10 mouse cellular contexts compared by ENCODE assay signal in genomic region chrX:73685629-73686028, GRCm38 (mm10). TPM values are rescaled to one million over a fixed set of nuclear protein-coding genes. Genes with fewer than 3 reads are reported as not detected.
A peak's percentile ranks its signal among the peaks of the same experiment; 100 is the strongest.
DNase-seq lines count a peak whose midpoint lies in the region; ATAC-seq and TF ChIP-seq lines count a peak whose summit lies in the region.
"Had no signal": no experiment of that assay in that cellular context is flagged by ENCODE, and none has a peak within 500 bp of the region (broad histone marks: within the 10 kb centered on the region; RNA-seq: fewer than 3 reads in every experiment).

No protein-coding gene starts in this region.

- no peak for TF ChIP-seq CTCF in cerebellum, adult 2 months (IDR thresholded peaks at IDR 0.05; ENCODE audit: borderline replicate concordance, insufficient read depth, low read depth, low read length)

- H3K27me3 ChIP-seq in cerebellum, adult 2 months (ENCODE audit: control insufficient read depth, insufficient read depth, low read length): no peaks in the 10 kb centered on the region
- H3K27me3 ChIP-seq in heart, embryonic 15.5 days: no peaks in the 10 kb centered on the region
- H3K27me3 ChIP-seq in stomach, embryonic 16.5 days (ENCODE audit: control insufficient read depth, insufficient read depth, low read length): no peaks in the 10 kb centered on the region
- H3K27me3 ChIP-seq in forebrain, embryonic 16.5 days (replicated peaks; ENCODE audit: control insufficient read depth, insufficient read depth, low read length): no peaks in the 10 kb centered on the region
- no peaks in the 10 kb centered on the region for H3K27me3 ChIP-seq in forebrain, embryonic 12.5 days

- WGBS in cerebellum, adult 2 months: 4% methylated on average over 3 of the region's 3 CpGs
- 52% methylated on average over 3 of the region's 3 CpGs for WGBS in heart, embryonic 15.5 days
- WGBS in stomach, embryonic 16.5 days: 60% methylated on average over 3 of the region's 3 CpGs
- WGBS in forebrain, embryonic 16.5 days: 80% methylated on average over 3 of the region's 3 CpGs
- WGBS in forebrain, embryonic 12.5 days: 87% methylated on average over 3 of the region's 3 CpGs

- peaks cover 28% of the 10 kb centered on the region for H3K36me3 ChIP-seq in heart, embryonic 15.5 days
- 0 out of 2 replicates have a peak, but pooled peaks cover 3% of the 10 kb centered on the region for H3K36me3 ChIP-seq in stomach, embryonic 16.5 days (ENCODE audit: control insufficient read depth, insufficient read depth, low read length)
- peaks cover 3% of the 10 kb centered on the region; the same call in 1 of the 2 replicates for H3K36me3 ChIP-seq in forebrain, embryonic 16.5 days (ENCODE audit: control insufficient read depth, insufficient read depth)
- H3K36me3 ChIP-seq in forebrain, embryonic 12.5 days (replicated peaks): peaks cover 30% of the 10 kb centered on the region

- H3K9me3 ChIP-seq in heart, embryonic 15.5 days (replicated peaks): no peaks in the 10 kb centered on the region
- no peaks in the 10 kb centered on the region for H3K9me3 ChIP-seq in stomach, embryonic 16.5 days (replicated peaks; ENCODE audit: control insufficient read depth, low read length)
- H3K9me3 ChIP-seq in forebrain, embryonic 16.5 days (ENCODE audit: control insufficient read depth, low read length): no peaks in the 10 kb centered on the region
- H3K9me3 ChIP-seq in forebrain, embryonic 12.5 days: no peaks in the 10 kb centered on the region
- H3K9me3 ChIP-seq: G1E had no signal

- H3K4me1 ChIP-seq in cerebellum, adult 2 months (ENCODE audit: control insufficient read depth, insufficient read depth, low read length): peaks cover 7% of the 10 kb centered on the region
- H3K4me1 ChIP-seq in heart, embryonic 15.5 days (replicated peaks): peaks cover 2% of the 10 kb centered on the region; the same call in 1 of the 2 replicates
- no peaks in the 10 kb centered on the region for H3K4me1 ChIP-seq in stomach, embryonic 16.5 days (ENCODE audit: control insufficient read depth, insufficient read depth, low read length)
- no peaks in the 10 kb centered on the region for H3K4me1 ChIP-seq in forebrain, embryonic 16.5 days (replicated peaks; ENCODE audit: control insufficient read depth, insufficient read depth, low read length)
- no peaks in the 10 kb centered on the region for H3K4me1 ChIP-seq in forebrain, embryonic 12.5 days

- ATAC-seq in heart, embryonic 15.5 days (replicated peaks; ENCODE audit: insufficient number of reproducible peaks, insufficient read depth, low FRiP score, low read depth): peak; percentile 72; the same call in 1 of the 2 replicates
- ATAC-seq in stomach, embryonic 16.5 days (ENCODE audit: insufficient read depth, low FRiP score): peak; percentile 73; the same call in 1 of the 2 replicates
- ATAC-seq in forebrain, embryonic 16.5 days: no peak
- no peak for ATAC-seq in forebrain, embryonic 12.5 days (ENCODE audit: low FRiP score)

- peak; percentile 18 for DNase-seq in lung, postnatal 10 days
- DNase-seq in lung, postnatal 25 days (ENCODE audit: low spot score): no peak
- DNase-seq in cerebellum, adult 2 months: peak; percentile 48 to 69
- DNase-seq in thymus, postnatal 10 days (ENCODE audit: low spot score in 2 of 2): no peak
- DNase-seq: thymus, adult 18-20 months had no signal

- TF ChIP-seq POLR2A in cerebellum, adult 2 months (IDR thresholded peaks at IDR 0.05; ENCODE audit: borderline replicate concordance, insufficient read depth, low read length): no peak

- peak overlapping the region; percentile 64; the same call in 1 of the 2 replicates for H3K27ac ChIP-seq in cerebellum, adult 2 months (ENCODE audit: insufficient read depth, low read length)
- peak overlapping the region; percentile 79 for H3K27ac ChIP-seq in heart, embryonic 15.5 days
- peak overlapping the region; percentile 66 for H3K27ac ChIP-seq in stomach, embryonic 16.5 days (ENCODE audit: low read length)
- no peak overlapping the region for H3K27ac ChIP-seq in forebrain, embryonic 16.5 days (ENCODE audit: low read length)
- H3K27ac ChIP-seq in forebrain, embryonic 12.5 days: no peak overlapping the region

- no peak overlapping the region for H3K9ac ChIP-seq in heart, embryonic 15.5 days
- no peak overlapping the region for H3K9ac ChIP-seq in stomach, embryonic 16.5 days (ENCODE audit: low read length)
- no peak overlapping the region for H3K9ac ChIP-seq in forebrain, embryonic 16.5 days (replicated peaks; ENCODE audit: low read depth, low read length)
- no peak overlapping the region for H3K9ac ChIP-seq in forebrain, embryonic 12.5 days

- no peak overlapping the region for H3K4me2 ChIP-seq in heart, embryonic 15.5 days
- H3K4me2 ChIP-seq in stomach, embryonic 16.5 days (ENCODE audit: low read depth, low read length): no peak overlapping the region
- no peak overlapping the region for H3K4me2 ChIP-seq in forebrain, embryonic 16.5 days (ENCODE audit: low read length)
- no peak overlapping the region for H3K4me2 ChIP-seq in forebrain, embryonic 12.5 days

- H3K4me3 ChIP-seq in cerebellum, adult 2 months (replicated peaks; ENCODE audit: insufficient read depth, low read depth, low read length): no peak overlapping the region
- no peak overlapping the region for H3K4me3 ChIP-seq in heart, embryonic 15.5 days
- no peak overlapping the region for H3K4me3 ChIP-seq in stomach, embryonic 16.5 days (replicated peaks; ENCODE audit: low read length)
- H3K4me3 ChIP-seq in forebrain, embryonic 16.5 days (replicated peaks; ENCODE audit: low read length): no peak overlapping the region
- no peak overlapping the region for H3K4me3 ChIP-seq in forebrain, embryonic 12.5 days (replicated peaks)

RNA-seq across cellular contexts. Expression of gene Slc6a8, which starts 12.7 kb away (rescaled TPM):
- polyA plus RNA-seq in cerebellum, adult 2 months (2012; rRNA removed): 165 and 166 TPM in 2 replicates
- 7.5 and 8.1 TPM in 2 replicates for polyA plus RNA-seq in heart, embryonic 15.5 days (2015; fragmentation: Nextera tagmentation; extraction: Ambion mirVana)
- 6.7 and 7.1 TPM in 2 replicates for polyA plus RNA-seq in stomach, embryonic 16.5 days (2015; fragmentation: Nextera tagmentation; extraction: Ambion mirVana)
- polyA plus RNA-seq in forebrain, embryonic 16.5 days (2015; fragmentation: Nextera tagmentation; extraction: Ambion mirVana): 6.4 and 7.5 TPM in 2 replicates
- 7.5 and 8.0 TPM in 2 replicates for polyA plus RNA-seq in forebrain, embryonic 12.5 days (2016; fragmentation: Nextera tagmentation; extraction: Ambion mirVana)

RNA-seq across cellular contexts. Expression of gene Pnck, which starts 25.7 kb away (rescaled TPM):
- 92.0 and 97.8 TPM in 2 replicates for polyA plus RNA-seq in cerebellum, adult 2 months (2012; rRNA removed)
- 8.8 and 13.7 TPM in 2 replicates for polyA plus RNA-seq in heart, embryonic 15.5 days (2015; fragmentation: Nextera tagmentation; extraction: Ambion mirVana)
- polyA plus RNA-seq in stomach, embryonic 16.5 days (2015; fragmentation: Nextera tagmentation; extraction: Ambion mirVana): 22.4 and 24.4 TPM in 2 replicates
- 105 and 143 TPM in 2 replicates for polyA plus RNA-seq in forebrain, embryonic 16.5 days (2015; fragmentation: Nextera tagmentation; extraction: Ambion mirVana)
- polyA plus RNA-seq in forebrain, embryonic 12.5 days (2016; fragmentation: Nextera tagmentation; extraction: Ambion mirVana): 31.2 and 32.1 TPM in 2 replicates
- polyA plus RNA-seq: G1E had no signal

RNA-seq across cellular contexts. Expression of gene Bcap31, which starts 30.3 kb away (rescaled TPM):
- 115 and 127 TPM in 2 replicates for polyA plus RNA-seq in cerebellum, adult 2 months (2012; rRNA removed)
- 163 and 175 TPM in 2 replicates for polyA plus RNA-seq in heart, embryonic 15.5 days (2015; fragmentation: Nextera tagmentation; extraction: Ambion mirVana)
- polyA plus RNA-seq in stomach, embryonic 16.5 days (2015; fragmentation: Nextera tagmentation; extraction: Ambion mirVana): 290 and 308 TPM in 2 replicates
- 109 and 111 TPM in 2 replicates for polyA plus RNA-seq in forebrain, embryonic 16.5 days (2015; fragmentation: Nextera tagmentation; extraction: Ambion mirVana)
- polyA plus RNA-seq in forebrain, embryonic 12.5 days (2016; fragmentation: Nextera tagmentation; extraction: Ambion mirVana): 105 and 117 TPM in 2 replicates

RNA-seq across cellular contexts. Expression of gene Abcd1, which starts 30.8 kb away (rescaled TPM):
- polyA plus RNA-seq in cerebellum, adult 2 months (2012; rRNA removed): 14.7 and 15.1 TPM in 2 replicates
- polyA plus RNA-seq in heart, embryonic 15.5 days (2015; fragmentation: Nextera tagmentation; extraction: Ambion mirVana): 13.1 and 17.4 TPM in 2 replicates
- 20.3 and 20.8 TPM in 2 replicates for polyA plus RNA-seq in stomach, embryonic 16.5 days (2015; fragmentation: Nextera tagmentation; extraction: Ambion mirVana)
- 11.3 and 12.3 TPM in 2 replicates for polyA plus RNA-seq in forebrain, embryonic 16.5 days (2015; fragmentation: Nextera tagmentation; extraction: Ambion mirVana)
- 9.2 and 10.4 TPM in 2 replicates for polyA plus RNA-seq in forebrain, embryonic 12.5 days (2016; fragmentation: Nextera tagmentation; extraction: Ambion mirVana)

RNA-seq across cellular contexts. Expression of gene Dusp9, which starts 46.4 kb away (rescaled TPM):
- 0.43 and 0.52 TPM in 2 replicates for polyA plus RNA-seq in cerebellum, adult 2 months (2012; rRNA removed)
- polyA plus RNA-seq in heart, embryonic 15.5 days (2015; fragmentation: Nextera tagmentation; extraction: Ambion mirVana): 1.4 and 2.4 TPM in 2 replicates
- 8.2 and 9.0 TPM in 2 replicates for polyA plus RNA-seq in stomach, embryonic 16.5 days (2015; fragmentation: Nextera tagmentation; extraction: Ambion mirVana)
- polyA plus RNA-seq in forebrain, embryonic 16.5 days (2015; fragmentation: Nextera tagmentation; extraction: Ambion mirVana): 0.26 and 0.37 TPM in 2 replicates
- polyA plus RNA-seq in forebrain, embryonic 12.5 days (2016; fragmentation: Nextera tagmentation; extraction: Ambion mirVana): 3.7 and 5.4 TPM in 2 replicates

Comparison
In these comparisons a context has a peak if more than half of its experiments do, and no peak if none do; other contexts are left out.
1. DNase-seq: peak in lung, postnatal 10 days (single experiment) and cerebellum, adult 2 months (2 of 2); none in lung, postnatal 25 days (single experiment) and thymus, postnatal 10 days (0 of 2).
2. H3K27ac ChIP-seq: peak in cerebellum, adult 2 months (single experiment), heart, embryonic 15.5 days (single experiment) and stomach, embryonic 16.5 days (single experiment); none in forebrain, embryonic 16.5 days (single experiment) and forebrain, embryonic 12.5 days (single experiment).
3. ATAC-seq: peak in heart, embryonic 15.5 days (single experiment) and stomach, embryonic 16.5 days (single experiment); none in forebrain, embryonic 16.5 days (single experiment) and forebrain, embryonic 12.5 days (single experiment).
4. RNA of gene Slc6a8, which starts 12.7 kb away (polyA plus RNA-seq): 165 to 166 TPM in cerebellum, adult 2 months; 7.5 to 8.0 TPM in forebrain, embryonic 12.5 days, 6.4 to 7.5 TPM in forebrain, embryonic 16.5 days, 7.5 to 8.1 TPM in heart, embryonic 15.5 days and 6.7 to 7.1 TPM in stomach, embryonic 16.5 days; every median in the first group is over 10 times any median in the second.